Mouse (Mus musculus) kidney, postnatal 0 days (tissue): ENCODE measurements around the gene Fam173a. TPM values are rescaled to one million over a fixed set of nuclear protein-coding genes. Genes with fewer than 3 reads are reported as not detected.

ENCODE experiments used
- ATAC-seq: fragments of 200-750 bp; cut with Nextera tagmentation; replicated peaks from 2 replicates; pipeline ENCODE4 v1.8.0; 2017; ENCODE audit warnings: low read depth, moderate number of reproducible peaks, moderate TSS enrichment, moderate library complexity; ENCODE audit not compliant: low FRiP score
- DNase-seq: peaks from one replicate; pipeline ENCODE4 v3.0.0-alpha.2; 2016; ENCODE audit warnings: low spot score
- H3K27ac ChIP-seq: fragments of 300-500 bp; sonication (generic); 2 replicates; pipeline ENCODE4 v1.5.1; 2014; ENCODE audit warnings: mild to moderate bottlenecking
- H3K27me3 ChIP-seq: fragments of 300-500 bp; sonication (generic); 2 replicates; pipeline ENCODE4 v1.6.1; 2014; ENCODE audit warnings: low read length, mixed read lengths; ENCODE audit not compliant: insufficient read depth
- H3K36me3 ChIP-seq: fragments of 300-500 bp; sonication (generic); 2 replicates; pipeline ENCODE4 v1.6.1; 2014; ENCODE audit warnings: low read length, mixed read lengths; ENCODE audit not compliant: insufficient read depth
- H3K4me1 ChIP-seq: fragments of 300-500 bp; sonication (generic); replicated peaks from 2 replicates; pipeline ENCODE4 v1.6.1; 2014; ENCODE audit warnings: antibody characterized with exemption, low read length, mixed read lengths; ENCODE audit not compliant: insufficient read depth
- H3K4me2 ChIP-seq: fragments of 300-500 bp; sonication (generic); 2 replicates; pipeline ENCODE4 v1.6.1; 2014; ENCODE audit warnings: mild to moderate bottlenecking, low read length, moderate library complexity, mixed read lengths
- H3K4me3 ChIP-seq: fragments of 300-500 bp; sonication (generic); replicated peaks from 2 replicates; pipeline ENCODE4 v1.5.1; 2014; ENCODE audit warnings: low read depth, low read length
- H3K9ac ChIP-seq: fragments of 300-500 bp; sonication (generic); 2 replicates; pipeline ENCODE4 v1.6.1; 2014; ENCODE audit warnings: low read depth, low read length
- H3K9me3 ChIP-seq: fragments of 300-500 bp; sonication (generic); replicated peaks from 2 replicates; pipeline ENCODE4 v1.6.1; 2016; ENCODE audit warnings: low read length, inconsistent platforms, mixed read lengths
- CTCF ChIP-seq: IDR thresholded peaks from 2 replicates; pipeline ENCODE4 v1.5.1; 2016; ENCODE audit warnings: antibody characterized with exemption, low read depth, mild to moderate bottlenecking, moderate library complexity
- WGBS: fragments of 180-500 bp; shearing (Covaris S2); extraction: QIAGEN DNeasy Blood & Tissue Kit; methylation state at CpG from one replicate; pipeline ENCODE4 v1.1.7; 2014; 5-methylcytosine and 5-hydroxymethylcytosine counted together
- polyA plus RNA-seq: library from polyadenylated mRNA; unstranded; fragments of >200 nt; fragmentation: Nextera tagmentation; extraction: Ambion mirVana; gene quantifications from 2 replicates; pipeline ENCODE4 v1.2.1, GENCODE M21; 2015

Gene Fam173a
- polyA plus RNA-seq: 112 and 117 TPM in 2 replicates

- no peaks in the 10 kb centered on the region for H3K27me3 ChIP-seq
- peak within 1 kb of the TSS; percentile 93 for H3K27ac ChIP-seq
- no peaks in the 10 kb centered on the region for H3K36me3 ChIP-seq
- peak within 1 kb of the TSS; percentile 73 for H3K9ac ChIP-seq
- TF ChIP-seq CTCF: no peak
- peaks cover 37% of the 10 kb centered on the region for H3K4me1 ChIP-seq
- no peaks in the 10 kb centered on the region for H3K9me3 ChIP-seq
- H3K4me2 ChIP-seq: peak within 1 kb of the TSS; percentile 86
- peak within 1 kb of the TSS; percentile 53 for H3K4me3 ChIP-seq
- DNase-seq (peak; percentile 94), ATAC-seq (peak; percentile 55; the same call in 1 of the 2 replicates)
- WGBS: 1% methylated on average over 14 of the region's 14 CpGs
Measured at GRCm38 (mm10) chr17:25792615-25793014, at the start of gene Fam173a. TSS of gene Fam173a (minus strand) at chr17:25792901.

- Histone ChIP-seq H3K9me3 (no peaks in the 10 kb centered on the region), H3K4me2 (no peak within 1 kb of the TSS), H3K9ac (no peak within 1 kb of the TSS), H3K27ac (no peak within 1 kb of the TSS), H3K4me3 (no peak within 1 kb of the TSS), H3K27me3 (no peaks in the 10 kb centered on the region), H3K36me3 (peaks cover 36% of the 10 kb centered on the region), H3K4me1 (peaks cover 16% of the 10 kb centered on the region)
- no peak for DNase-seq
- no peak for ATAC-seq
- TF ChIP-seq CTCF: no peak
- WGBS: 89% methylated on average over 22 of the region's 22 CpGs
Measured at GRCm38 (mm10) chr17:25841117-25841880, 48.6 kb upstream of the Fam173a start, which contains the start of gene Gm20683. TSS of gene Gm20683 (minus strand) at chr17:25841763.

DNA sequence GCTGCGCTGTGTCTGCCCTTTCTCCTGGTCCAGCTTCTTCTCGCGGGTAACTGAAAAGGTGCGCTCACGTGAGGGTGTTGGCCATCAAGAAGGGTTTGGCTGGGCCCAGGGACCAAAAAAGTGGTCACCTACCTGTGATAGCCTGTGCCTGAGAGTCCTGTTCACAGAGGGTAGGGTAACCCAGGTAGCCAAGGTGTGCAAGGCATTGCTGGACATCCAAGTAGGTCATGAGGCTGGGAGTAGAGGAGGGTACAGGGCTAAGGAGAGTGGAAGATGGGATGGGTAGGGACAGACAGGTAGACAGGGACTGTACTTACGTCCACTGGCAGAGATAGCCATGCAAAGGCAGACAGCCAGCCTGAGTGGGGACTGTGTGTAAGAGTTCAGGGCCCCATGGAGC lies 47.8 kb upstream of the Fam173a start:
- Histone ChIP-seq H3K36me3 (peaks cover 36% of the 10 kb centered on the region), H3K4me2 (no peak overlapping the region), H3K4me3 (no peak overlapping the region), H3K4me1 (peaks cover 23% of the 10 kb centered on the region), H3K9ac (no peak overlapping the region), H3K9me3 (no peaks in the 10 kb centered on the region), H3K27ac (no peak overlapping the region), H3K27me3 (no peaks in the 10 kb centered on the region)
- 96% methylated on average over 6 of the region's 6 CpGs for WGBS
- ATAC-seq: no peak
- DNase-seq: no peak
- no peak for TF ChIP-seq CTCF

DNA sequence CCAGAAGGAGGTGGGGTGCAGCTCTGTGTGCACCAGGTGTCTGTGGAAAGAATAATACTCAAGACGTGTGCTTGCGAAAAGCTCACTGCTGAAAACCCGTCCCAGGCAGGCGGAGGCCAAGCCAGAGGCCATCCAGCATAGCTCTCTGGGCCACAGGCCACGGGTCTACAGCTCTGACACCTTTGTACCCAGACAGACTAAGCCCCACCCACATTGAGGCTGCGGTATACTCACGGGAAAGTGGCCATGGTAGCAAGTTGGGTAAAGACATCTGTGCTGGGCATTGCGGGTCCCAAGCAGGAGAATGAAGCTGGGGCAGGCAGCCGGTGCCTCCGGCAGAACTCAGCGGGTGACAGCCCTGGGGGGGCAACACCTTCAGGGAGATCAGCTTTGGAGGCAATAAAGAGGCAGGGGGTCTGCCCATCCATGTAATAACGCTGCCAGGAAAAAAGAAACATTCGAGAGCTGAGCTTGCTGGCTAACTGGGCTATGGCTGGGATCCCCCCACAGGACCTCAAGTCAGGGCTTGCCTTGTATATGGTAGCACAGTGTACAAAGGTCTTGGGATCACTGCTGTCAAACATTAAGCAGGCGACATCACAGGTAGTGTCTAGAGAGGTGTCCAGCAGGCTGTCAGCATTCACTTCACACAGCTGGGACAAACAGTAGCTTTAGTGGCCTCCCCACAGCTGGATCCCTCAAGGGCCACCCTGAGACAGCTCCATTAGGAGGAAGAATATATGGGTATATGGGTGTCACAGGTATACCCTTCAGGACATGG lies 46.9 kb upstream of the Fam173a start:
- no peak overlapping the region for H3K4me2 ChIP-seq
- DNase-seq: no peak
- no peaks in the 10 kb centered on the region for H3K9me3 ChIP-seq
- peaks cover 32% of the 10 kb centered on the region for H3K4me1 ChIP-seq
- no peak for ATAC-seq
- no peaks in the 10 kb centered on the region for H3K27me3 ChIP-seq
- H3K4me3 ChIP-seq: no peak overlapping the region
- 79% methylated on average over 14 of the region's 14 CpGs for WGBS
- H3K27ac ChIP-seq: peak overlapping the region; percentile 26; the same call in 1 of the 2 replicates
- no peak overlapping the region for H3K9ac ChIP-seq
- no peak for TF ChIP-seq CTCF
- peaks cover 40% of the 10 kb centered on the region for H3K36me3 ChIP-seq

DNA sequence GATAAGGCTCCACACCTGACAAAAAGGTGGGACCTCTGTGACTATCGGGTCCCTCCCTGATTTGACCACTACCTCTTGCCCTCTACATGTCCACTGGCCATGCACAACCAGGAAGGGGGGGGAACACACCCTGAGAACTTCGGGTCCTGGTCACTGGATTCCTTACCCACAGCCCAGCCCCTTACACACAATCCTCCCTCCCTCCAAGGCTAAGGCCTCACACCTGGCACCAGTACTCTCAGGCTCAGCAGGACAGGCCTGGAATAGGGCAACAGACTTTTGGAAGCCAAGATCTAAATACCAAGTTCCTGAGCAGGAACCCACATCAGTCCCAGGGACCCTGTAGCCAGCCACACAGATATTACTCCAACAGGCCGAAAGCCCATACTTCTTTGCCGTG lies 46.2 kb upstream of the Fam173a start:
- Histone ChIP-seq H3K4me2 (no peak overlapping the region), H3K9ac (no peak overlapping the region), H3K4me1 (peaks cover 39% of the 10 kb centered on the region), H3K27ac (peak overlapping the region; percentile 26), H3K4me3 (no peak overlapping the region), H3K27me3 (no peaks in the 10 kb centered on the region), H3K36me3 (peaks cover 42% of the 10 kb centered on the region), H3K9me3 (no peaks in the 10 kb centered on the region)
- 93% methylated on average over 4 of the region's 4 CpGs for whole genome bisulfite sequencing
- DNase-seq (no peak), ATAC-seq (no peak)
- TF ChIP-seq CTCF: no peak

DNA sequence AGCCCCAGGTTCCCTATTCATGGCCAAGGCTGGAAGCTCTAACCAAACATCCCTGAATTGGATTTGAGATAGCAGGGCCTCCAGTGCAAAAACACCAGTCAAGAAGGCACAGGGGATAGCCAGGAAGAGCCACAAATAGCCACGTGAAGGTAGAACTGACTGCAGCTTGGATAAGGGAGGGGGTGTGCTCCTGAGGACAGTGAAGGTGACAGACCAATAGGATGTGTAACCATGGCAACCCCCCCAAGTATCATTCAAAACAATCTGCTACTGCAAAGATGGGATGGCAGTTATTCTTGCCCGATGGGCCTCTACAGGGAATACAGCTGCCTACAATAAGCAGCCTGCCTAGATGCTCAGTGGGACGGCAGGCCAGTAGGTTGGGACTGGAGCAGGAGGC lies 44.8 kb upstream of the Fam173a start:
- ATAC-seq: no peak
- 58% methylated on average over 3 of the region's 3 CpGs for WGBS
- Histone ChIP-seq H3K27me3 (no peaks in the 10 kb centered on the region), H3K36me3 (peaks cover 42% of the 10 kb centered on the region), H3K9me3 (no peaks in the 10 kb centered on the region), H3K4me3 (no peak overlapping the region), H3K4me1 (peaks cover 34% of the 10 kb centered on the region), H3K27ac (peak overlapping the region; percentile 84; the same call in 1 of the 2 replicates), H3K4me2 (peak overlapping the region; percentile 78; the same call in 1 of the 2 replicates), H3K9ac (0 out of 2 replicates have a peak overlapping the region, but pooled peaks have one; percentile 64)
- no peak for TF ChIP-seq CTCF
- DNase-seq: no peak
